Mouse (Mus musculus) T-helper 1 cell (primary cell): ENCODE data around the gene Kif11.

Experiments
- in situ Hi-C: fragments of 300-600 bp; cut with MboI, MseI; formaldehyde crosslinking; loops from one replicate; pipeline ENCODE4 v1.15.1; 2025; ENCODE audit warnings: high pct_unique_total_duplicates

Gene Kif11

GRCm38 (mm10) chr19:37442524-37443286 lies 66.5 kb downstream of the Kif11 start:
- in situ Hi-C loops: loop anchor here (10.0 kb wide), 1 partner anchor 372 kb away; no protein-coding TSS in a partner anchor

DNA sequence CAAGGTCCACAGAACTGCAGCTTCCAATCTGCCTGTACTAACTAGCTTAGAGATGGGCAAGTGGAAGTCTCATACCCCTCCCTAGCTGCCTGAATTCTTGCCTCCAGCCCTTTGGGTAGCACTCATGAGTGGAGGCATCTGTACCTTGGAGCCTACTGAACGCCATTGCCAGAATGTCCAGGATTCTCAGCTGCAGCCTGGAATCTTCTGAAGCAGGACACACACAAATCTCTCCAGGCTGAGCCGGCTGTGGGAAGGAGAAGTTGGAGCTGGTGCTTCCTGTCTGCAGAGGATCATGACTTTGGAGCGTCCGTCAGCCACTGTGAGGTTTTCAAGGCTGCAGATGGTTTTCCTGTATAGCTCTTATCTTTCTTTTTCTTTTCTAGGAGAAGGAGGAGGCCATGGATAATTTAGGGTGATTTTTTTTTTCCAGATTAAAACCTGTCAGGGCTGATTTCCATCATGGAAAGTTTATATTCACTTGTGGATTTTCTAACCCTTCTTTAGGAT lies 67.5 kb downstream of the Kif11 start:
- in situ Hi-C loops: loop anchor here (10.0 kb wide), 1 partner anchor 371 kb away; no protein-coding TSS in a partner anchor

GRCm38 (mm10) chr19:37448212-37448611 lies 72.0 kb downstream of the Kif11 start:
- in situ Hi-C loops: loop anchor here (10.0 kb wide), 1 partner anchor 367 kb away; no protein-coding TSS in a partner anchor

DNA sequence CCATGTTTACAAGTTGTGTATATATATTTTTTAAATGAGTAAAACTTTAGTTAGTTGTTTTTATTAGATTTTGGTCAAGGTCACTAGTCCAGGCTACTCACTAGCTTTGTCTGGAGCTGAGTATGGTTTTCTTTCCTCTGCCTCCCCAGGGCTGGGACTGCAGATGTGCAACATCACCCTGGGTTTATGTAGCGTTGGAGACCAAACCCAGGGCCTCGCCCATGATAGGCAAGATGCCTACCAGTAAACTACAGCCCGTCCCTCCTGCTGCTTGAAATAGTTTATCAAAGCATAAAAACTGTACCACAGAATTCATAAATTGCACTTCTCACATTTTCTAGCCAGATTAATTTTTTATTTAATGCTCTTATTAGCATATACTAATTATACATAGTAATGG lies 73.0 kb downstream of the Kif11 start:
- in situ Hi-C loops: loop anchor here (10.0 kb wide), 1 partner anchor 366 kb away; no protein-coding TSS in a partner anchor

DNA sequence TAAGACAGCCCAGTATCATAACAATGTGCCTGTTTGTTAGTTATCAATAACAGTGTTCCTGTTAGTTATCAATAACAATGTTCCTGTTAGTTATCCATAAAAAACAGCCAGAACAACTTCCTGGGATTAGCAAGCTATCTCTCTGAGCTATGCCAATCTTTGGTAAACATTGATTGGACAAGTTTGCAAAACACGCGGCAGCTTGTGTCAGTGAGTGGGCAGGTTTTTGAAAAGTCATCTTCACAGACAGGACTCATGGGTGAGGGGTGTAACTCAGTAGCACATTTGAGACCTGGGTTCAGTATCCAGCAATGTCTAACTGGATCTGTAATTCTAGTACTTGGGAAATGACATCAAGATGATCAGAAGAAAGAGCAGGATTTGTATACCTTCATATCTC lies 79.3 kb downstream of the Kif11 start:
- in situ Hi-C loops: no loop called here

DNA sequence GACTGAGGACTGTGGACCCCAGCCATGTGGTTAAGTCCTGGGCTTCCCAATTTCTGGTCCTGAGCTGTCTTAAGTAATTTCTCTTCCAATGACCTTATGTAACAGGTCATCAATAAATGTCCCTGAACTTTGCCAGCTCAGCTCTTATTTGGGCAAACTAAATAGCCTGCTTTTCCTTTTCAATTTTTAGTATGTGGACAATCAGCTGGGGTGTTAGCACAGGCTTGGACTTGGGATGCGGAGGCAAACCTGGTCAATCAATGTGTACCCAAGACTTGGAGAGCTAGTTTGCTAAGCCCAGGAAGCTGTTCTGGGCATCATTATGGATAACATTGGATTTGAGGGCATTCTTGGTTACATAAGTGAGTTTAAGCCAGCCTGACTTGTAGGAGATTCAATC lies 79.8 kb downstream of the Kif11 start:
- in situ Hi-C loops: no loop called here

- in situ Hi-C loops: no loop called here
Observed at GRCm38 (mm10) chr19:37458013-37458412, 81.8 kb downstream of the Kif11 start.

- in situ Hi-C loops: no loop called here
Observed at GRCm38 (mm10) chr19:37466403-37466802, 90.2 kb downstream of the Kif11 start.

DNA sequence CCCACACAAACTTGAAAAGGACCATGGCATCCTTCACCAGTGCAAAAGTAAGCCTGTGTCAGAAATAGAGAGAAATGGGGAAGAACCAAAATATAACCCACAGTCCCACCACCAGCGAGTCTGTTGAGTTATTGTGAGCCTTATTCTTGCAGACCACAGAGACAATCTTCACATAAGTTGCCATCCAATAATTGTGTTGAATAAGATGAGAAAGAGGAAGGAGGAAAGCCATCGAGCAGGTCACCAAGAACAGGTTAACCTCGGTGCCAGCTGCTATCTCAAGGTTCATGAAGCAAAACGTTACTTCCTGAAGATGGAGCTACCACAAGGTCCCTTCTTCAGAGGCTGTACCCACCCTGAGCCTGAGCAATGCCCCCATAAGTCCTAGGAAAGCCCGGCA lies 90.8 kb downstream of the Kif11 start:
- in situ Hi-C loops: no loop called here

GRCm38 (mm10) chr19:37468841-37469566 lies 92.8 kb downstream of the Kif11 start:
- in situ Hi-C loops: no loop called here
